Mouse (Mus musculus) hindbrain, embryonic 13.5 days (tissue): Measurements from ENCODE around the gene Creld1. TPM values are rescaled to one million over a fixed set of nuclear protein-coding genes. Genes with fewer than 3 reads are reported as not detected.

ENCODE experiments used
- ATAC-seq: fragments of 200-750 bp; cut with Nextera tagmentation; 2 replicates; pipeline ENCODE4 v1.8.0; 2017; ENCODE audit warnings: moderate TSS enrichment; ENCODE audit not compliant: low FRiP score
- H3K27ac ChIP-seq: fragments of 300-500 bp; sonication (generic); 2 replicates; pipeline ENCODE4 v1.5.1; 2015; ENCODE audit warnings: inconsistent platforms, mild to moderate bottlenecking, moderate library complexity
- H3K27me3 ChIP-seq: fragments of 300-500 bp; sonication (generic); 2 replicates; pipeline ENCODE4 v1.6.1; 2015; ENCODE audit warnings: mild to moderate bottlenecking, inconsistent platforms
- H3K36me3 ChIP-seq: fragments of 300-500 bp; sonication (generic); 2 replicates; pipeline ENCODE4 v1.6.1; 2015; ENCODE audit warnings: mild to moderate bottlenecking, inconsistent platforms
- H3K4me1 ChIP-seq: fragments of 300-500 bp; sonication (generic); replicated peaks from 2 replicates; pipeline ENCODE4 v1.6.1; 2015; ENCODE audit warnings: inconsistent platforms
- H3K4me2 ChIP-seq: fragments of 300-500 bp; sonication (generic); 2 replicates; pipeline ENCODE4 v1.6.1; 2015; ENCODE audit warnings: inconsistent platforms, mild to moderate bottlenecking, moderate library complexity
- H3K4me3 ChIP-seq: fragments of 300-500 bp; sonication (generic); 2 replicates; pipeline ENCODE4 v1.5.1; 2015; ENCODE audit warnings: mild to moderate bottlenecking, inconsistent platforms
- H3K9ac ChIP-seq: fragments of 300-500 bp; sonication (generic); 2 replicates; pipeline ENCODE4 v1.6.1; 2015; ENCODE audit warnings: mild to moderate bottlenecking, inconsistent platforms
- H3K9me3 ChIP-seq: fragments of 300-500 bp; sonication (generic); 2 replicates; pipeline ENCODE4 v1.6.1; 2016; ENCODE audit warnings: inconsistent platforms
- WGBS: fragments of 180-500 bp; shearing (Covaris S2); methylation state at CpG from one replicate; pipeline ENCODE4 v1.1.7; 2015; 5-methylcytosine and 5-hydroxymethylcytosine counted together
- polyA plus RNA-seq: library from polyadenylated mRNA; unstranded; fragments of >200 nt; fragmentation: Nextera tagmentation; extraction: Ambion mirVana; gene quantifications from 2 replicates; pipeline ENCODE4 v1.2.1, GENCODE M21; 2015

Creld1 gene
- polyA plus RNA-seq, 1 experiment from 2014 or later = 72.4 TPM

GRCm38 (mm10) chr6:113495071-113495675 is 12.1 kb downstream of the Creld1 start:
- Histone ChIP-seq H3K4me1 (peaks cover 20% of the 10 kb centered on the region), H3K9ac (peak overlapping the region; percentile 62), H3K9me3 (no peaks in the 10 kb centered on the region), H3K27me3 (peaks cover 19% of the 10 kb centered on the region), H3K36me3 (peaks cover 41% of the 10 kb centered on the region), H3K4me2 (peak overlapping the region; percentile 55), H3K4me3 (peak overlapping the region; percentile 38; the same call in 1 of the 2 replicates), H3K27ac (no peak overlapping the region)
- WGBS = 51% methylated on average over 28 of the region's 28 CpGs
- ATAC-seq = peak; percentile 17; the same call in 1 of the 2 replicates

GRCm38 (mm10) chr6:113499346-113499745 is 16.2 kb downstream of the Creld1 start:
- peaks cover 30% of the 10 kb centered on the region for H3K4me1 ChIP-seq
- peaks cover 29% of the 10 kb centered on the region for H3K27me3 ChIP-seq
- H3K9me3 ChIP-seq = no peaks in the 10 kb centered on the region
- H3K4me2 ChIP-seq = no peak overlapping the region
- 88% methylated on average over 6 of the region's 6 CpGs for WGBS
- no peak overlapping the region for H3K27ac ChIP-seq
- H3K36me3 ChIP-seq = peaks cover 9% of the 10 kb centered on the region; the same call in 1 of the 2 replicates
- H3K4me3 ChIP-seq = no peak overlapping the region
- H3K9ac ChIP-seq = no peak overlapping the region
- no peak for ATAC-seq

- Histone ChIP-seq H3K36me3 (peaks cover 6% of the 10 kb centered on the region; the same call in 1 of the 2 replicates), H3K9ac (peak within 1 kb of the TSS; percentile 79), H3K4me3 (peak within 1 kb of the TSS; percentile 60), H3K4me1 (peaks cover 13% of the 10 kb centered on the region), H3K4me2 (peak within 1 kb of the TSS; percentile 64), H3K9me3 (no peaks in the 10 kb centered on the region), H3K27ac (peak within 1 kb of the TSS; percentile 66), H3K27me3 (peaks cover 16% of the 10 kb centered on the region)
- WGBS = 4% methylated on average over 32 of the region's 32 CpGs
- ATAC-seq = peak; percentile 86
These were observed 18.4 kb downstream of the Creld1 start, which contains the start of gene Prrt3 for GRCm38 (mm10) chr6:113501388-113502084. Gene Prrt3 (minus strand): TSS chr6:113501931.

- peaks cover 13% of the 10 kb centered on the region for H3K4me1 ChIP-seq
- H3K27ac ChIP-seq = no peak overlapping the region
- 52% methylated on average over 2 of the region's 2 CpGs for WGBS
- peaks cover 10% of the 10 kb centered on the region for H3K27me3 ChIP-seq
- no peak overlapping the region for H3K4me2 ChIP-seq
- ATAC-seq = no peak
- H3K36me3 ChIP-seq = no peaks in the 10 kb centered on the region
- H3K9ac ChIP-seq = no peak overlapping the region
- no peaks in the 10 kb centered on the region for H3K9me3 ChIP-seq
- no peak overlapping the region for H3K4me3 ChIP-seq
These were observed 19.7 kb downstream of the Creld1 start for GRCm38 (mm10) chr6:113502801-113503200.

GRCm38 (mm10) chr6:113505689-113506088 is 22.6 kb downstream of the Creld1 start:
- ATAC-seq = no peak
- Histone ChIP-seq H3K27me3 (peaks cover 6% of the 10 kb centered on the region), H3K4me3 (no peak overlapping the region), H3K9me3 (no peaks in the 10 kb centered on the region), H3K9ac (no peak overlapping the region), H3K4me1 (peaks cover 12% of the 10 kb centered on the region), H3K27ac (no peak overlapping the region), H3K4me2 (no peak overlapping the region), H3K36me3 (no peaks in the 10 kb centered on the region)
- 84% methylated on average over 1 of the region's 1 CpGs for WGBS

- Histone ChIP-seq H3K27ac (no peak overlapping the region), H3K4me3 (no peak overlapping the region), H3K4me1 (no peaks in the 10 kb centered on the region; the same call in 1 of the 2 replicates), H3K36me3 (peaks cover 8% of the 10 kb centered on the region; the same call in 1 of the 2 replicates), H3K9me3 (no peaks in the 10 kb centered on the region), H3K4me2 (no peak overlapping the region), H3K9ac (no peak overlapping the region), H3K27me3 (no peaks in the 10 kb centered on the region)
- no peak for ATAC-seq
These were observed 24.0 kb downstream of the Creld1 start for GRCm38 (mm10) chr6:113507130-113507529.

- Histone ChIP-seq H3K4me2 (no peak overlapping the region), H3K27me3 (no peaks in the 10 kb centered on the region), H3K4me1 (no peaks in the 10 kb centered on the region; the same call in 1 of the 2 replicates), H3K27ac (no peak overlapping the region), H3K4me3 (no peak overlapping the region), H3K9me3 (no peaks in the 10 kb centered on the region), H3K36me3 (peaks cover 20% of the 10 kb centered on the region), H3K9ac (no peak overlapping the region)
- no peak for ATAC-seq
- WGBS = 66% methylated on average over 7 of the region's 7 CpGs
These were observed 25.3 kb downstream of the Creld1 start for GRCm38 (mm10) chr6:113508272-113508946.

- H3K9ac ChIP-seq = no peak overlapping the region
- no peak overlapping the region for H3K4me2 ChIP-seq
- no peaks in the 10 kb centered on the region; the same call in 1 of the 2 replicates for H3K4me1 ChIP-seq
- no peak overlapping the region for H3K4me3 ChIP-seq
- H3K27me3 ChIP-seq = no peaks in the 10 kb centered on the region
- H3K9me3 ChIP-seq = no peaks in the 10 kb centered on the region
- no peak for ATAC-seq
- 57% methylated on average over 5 of the region's 5 CpGs for WGBS
- peaks cover 25% of the 10 kb centered on the region for H3K36me3 ChIP-seq
- H3K27ac ChIP-seq = no peak overlapping the region
These were observed 25.8 kb downstream of the Creld1 start for GRCm38 (mm10) chr6:113508947-113509280.

GRCm38 (mm10) chr6:113513944-113514343 is 30.8 kb downstream of the Creld1 start:
- 90% methylated on average over 6 of the region's 6 CpGs for WGBS
- ATAC-seq = no peak
- no peaks in the 10 kb centered on the region for H3K9me3 ChIP-seq
- H3K9ac ChIP-seq = no peak overlapping the region
- H3K36me3 ChIP-seq = peaks cover 76% of the 10 kb centered on the region
- no peak overlapping the region for H3K27ac ChIP-seq
- no peaks in the 10 kb centered on the region for H3K27me3 ChIP-seq
- no peak overlapping the region for H3K4me3 ChIP-seq
- H3K4me2 ChIP-seq = no peak overlapping the region
- H3K4me1 ChIP-seq = no peaks in the 10 kb centered on the region

- Histone ChIP-seq H3K36me3 (peaks cover 82% of the 10 kb centered on the region), H3K4me3 (no peak overlapping the region), H3K9ac (no peak overlapping the region), H3K9me3 (no peaks in the 10 kb centered on the region), H3K27me3 (no peaks in the 10 kb centered on the region), H3K27ac (no peak overlapping the region), H3K4me1 (no peaks in the 10 kb centered on the region), H3K4me2 (no peak overlapping the region)
- WGBS = over 99% methylated on average over 3 of the region's 3 CpGs
- ATAC-seq = no peak
These were observed 31.5 kb downstream of the Creld1 start for GRCm38 (mm10) chr6:113514600-113514999.

GRCm38 (mm10) chr6:113517434-113518080 is 34.5 kb downstream of the Creld1 start:
- no peaks in the 10 kb centered on the region for H3K9me3 ChIP-seq
- no peak for ATAC-seq
- no peaks in the 10 kb centered on the region for H3K27me3 ChIP-seq
- H3K9ac ChIP-seq = no peak overlapping the region
- WGBS = 97% methylated on average over 8 of the region's 8 CpGs
- H3K36me3 ChIP-seq = peaks cover 99% of the 10 kb centered on the region
- H3K27ac ChIP-seq = no peak overlapping the region
- H3K4me1 ChIP-seq = no peaks in the 10 kb centered on the region
- H3K4me3 ChIP-seq = no peak overlapping the region
- H3K4me2 ChIP-seq = no peak overlapping the region

GRCm38 (mm10) chr6:113522310-113522709 is 39.2 kb downstream of the Creld1 start:
- Histone ChIP-seq H3K4me2 (no peak overlapping the region), H3K4me1 (no peaks in the 10 kb centered on the region), H3K27me3 (no peaks in the 10 kb centered on the region), H3K9me3 (no peaks in the 10 kb centered on the region), H3K27ac (no peak overlapping the region), H3K9ac (no peak overlapping the region), H3K36me3 (peaks cover 83% of the 10 kb centered on the region), H3K4me3 (no peak overlapping the region)
- no peak for ATAC-seq
- WGBS = 89% methylated on average over 1 of the region's 1 CpGs
